Mouse (Mus musculus) embryonic facial prominence, embryonic 12.5 days (tissue): ENCODE data around the gene Gm9964. TPM values are rescaled to one million over a fixed set of nuclear protein-coding genes. Genes with fewer than 3 reads are reported as not detected.
"Not testable (repeated sequence)": the region's sequence is repeated elsewhere in the genome, so short reads cannot be mapped to it uniquely, and the experiment has no call there.

ENCODE experiments used
- ATAC-seq: fragments of 200-750 bp; cut with Nextera tagmentation; 2 replicates; pipeline ENCODE4 v1.8.0; 2017; ENCODE audit not compliant: insufficient number of reproducible peaks, insufficient read depth, low FRiP score, low TSS enrichment
- H3K27ac ChIP-seq: fragments of 300-500 bp; sonication (generic); 2 replicates; pipeline ENCODE4 v1.5.1; 2016; ENCODE audit warnings: mild to moderate bottlenecking
- H3K27me3 ChIP-seq: fragments of 300-500 bp; sonication (generic); 2 replicates; pipeline ENCODE4 v1.6.1; 2016; ENCODE audit warnings: mild to moderate bottlenecking, moderate library complexity
- H3K36me3 ChIP-seq: fragments of 300-500 bp; sonication (generic); 2 replicates; pipeline ENCODE4 v1.6.1; 2016; ENCODE audit warnings: mild to moderate bottlenecking
- H3K4me1 ChIP-seq: fragments of 300-500 bp; sonication (generic); 2 replicates; pipeline ENCODE4 v1.6.1; 2016
- H3K4me2 ChIP-seq: fragments of 300-500 bp; sonication (generic); replicated peaks from 2 replicates; pipeline ENCODE4 v1.6.1; 2016; ENCODE audit warnings: mild to moderate bottlenecking, moderate library complexity
- H3K4me3 ChIP-seq: fragments of 300-500 bp; sonication (generic); 2 replicates; pipeline ENCODE4 v1.5.1; 2016; ENCODE audit warnings: mild to moderate bottlenecking
- H3K9ac ChIP-seq: fragments of 300-500 bp; sonication (generic); 2 replicates; pipeline ENCODE4 v1.6.1; 2016; ENCODE audit warnings: mild to moderate bottlenecking, moderate library complexity
- H3K9me3 ChIP-seq: fragments of 300-500 bp; sonication (generic); 2 replicates; pipeline ENCODE4 v1.6.1; 2016; ENCODE audit warnings: mild to moderate bottlenecking, moderate library complexity
- whole genome bisulfite sequencing: fragments of 180-500 bp; shearing (Covaris S2); methylation state at CpG from one replicate; pipeline ENCODE4 v1.1.7; 2016; 5-methylcytosine and 5-hydroxymethylcytosine counted together
- polyA plus RNA-seq: library from polyadenylated mRNA; unstranded; fragments of >200 nt; fragmentation: Nextera tagmentation; extraction: Ambion mirVana; gene quantifications from 2 replicates; pipeline ENCODE4 v1.2.1, GENCODE M21; 2016

The Gm9964 gene
- polyA plus RNA-seq, 1 experiment from 2014 or later = not detected

- no peak overlapping the region for H3K9ac ChIP-seq
- H3K4me2 ChIP-seq = no peak overlapping the region
- H3K27ac ChIP-seq = peak overlapping the region; percentile 79
- no peak for ATAC-seq
- WGBS = 26% methylated on average over 2 of the region's 2 CpGs
- H3K4me1 ChIP-seq = peaks cover 12% of the 10 kb centered on the region
- H3K9me3 ChIP-seq = peaks cover 3% of the 10 kb centered on the region; the same call in 1 of the 2 replicates
- H3K4me3 ChIP-seq = no peak overlapping the region
- H3K36me3 ChIP-seq = no peaks in the 10 kb centered on the region
- no peaks in the 10 kb centered on the region for H3K27me3 ChIP-seq
These were observed 16.8 kb downstream of the Gm9964 start for GRCm38 (mm10) chr11:79279732-79280405.

- H3K9ac ChIP-seq = no peak overlapping the region
- H3K36me3 ChIP-seq = no peaks in the 10 kb centered on the region
- H3K27ac ChIP-seq = no peak overlapping the region
- H3K27me3 ChIP-seq = no peaks in the 10 kb centered on the region
- ATAC-seq = no peak
- H3K4me2 ChIP-seq = no peak overlapping the region
- no peaks in the 10 kb centered on the region for H3K4me1 ChIP-seq
- no peaks in the 10 kb centered on the region for H3K9me3 ChIP-seq
- no peak overlapping the region for H3K4me3 ChIP-seq
- 79% methylated on average over 4 of the region's 4 CpGs for WGBS
These were observed 22.9 kb downstream of the Gm9964 start for GRCm38 (mm10) chr11:79273757-79274156.

- Histone ChIP-seq H3K9ac (no peak overlapping the region), H3K27me3 (no peaks in the 10 kb centered on the region), H3K27ac (no peak overlapping the region), H3K4me1 (no peaks in the 10 kb centered on the region), H3K9me3 (no peaks in the 10 kb centered on the region), H3K4me3 (no peak overlapping the region), H3K4me2 (no peak overlapping the region), H3K36me3 (no peaks in the 10 kb centered on the region)
- no peak for ATAC-seq
- 62% methylated on average over 4 of the region's 4 CpGs for WGBS
These were observed 23.7 kb downstream of the Gm9964 start for GRCm38 (mm10) chr11:79273039-79273438.

- no peaks in the 10 kb centered on the region for H3K9me3 ChIP-seq
- H3K27me3 ChIP-seq = no peaks in the 10 kb centered on the region
- H3K4me2 ChIP-seq = no peak overlapping the region
- H3K4me3 ChIP-seq = no peak overlapping the region
- no peak overlapping the region for H3K9ac ChIP-seq
- H3K4me1 ChIP-seq = no peaks in the 10 kb centered on the region
- 9% methylated on average over 1 of the region's 1 CpGs for WGBS
- H3K36me3 ChIP-seq = no peaks in the 10 kb centered on the region
- ATAC-seq = no peak
- peak overlapping the region; percentile 48; the same call in 1 of the 2 replicates for H3K27ac ChIP-seq
These were observed 29.5 kb downstream of the Gm9964 start for GRCm38 (mm10) chr11:79267171-79267570.

GRCm38 (mm10) chr11:79264376-79264775, 32.3 kb downstream of the Gm9964 start:
- no peak for ATAC-seq
- no peaks in the 10 kb centered on the region for H3K9me3 ChIP-seq
- no peak overlapping the region for H3K4me3 ChIP-seq
- no peaks in the 10 kb centered on the region for H3K36me3 ChIP-seq
- 46% methylated on average over 3 of the region's 3 CpGs for WGBS
- no peak overlapping the region for H3K27ac ChIP-seq
- H3K4me1 ChIP-seq = no peaks in the 10 kb centered on the region
- H3K4me2 ChIP-seq = no peak overlapping the region
- H3K27me3 ChIP-seq = no peaks in the 10 kb centered on the region
- no peak overlapping the region for H3K9ac ChIP-seq

GRCm38 (mm10) chr11:79260126-79260525, 36.6 kb downstream of the Gm9964 start:
- H3K9ac ChIP-seq, H3K4me3 ChIP-seq, ATAC-seq, H3K9me3 ChIP-seq, H3K27me3 ChIP-seq, H3K27ac ChIP-seq, H3K4me2 ChIP-seq, H3K36me3 ChIP-seq, H3K4me1 ChIP-seq: not testable (repeated sequence)
- WGBS = 84% methylated on average over 4 of the region's 4 CpGs

GRCm38 (mm10) chr11:79258738-79259137, 38.0 kb downstream of the Gm9964 start:
- Histone ChIP-seq H3K4me1 (no peaks in the 10 kb centered on the region), H3K4me3 (no peak overlapping the region), H3K9me3 (no peaks in the 10 kb centered on the region), H3K9ac (no peak overlapping the region), H3K4me2 (no peak overlapping the region), H3K27ac (no peak overlapping the region), H3K36me3 (no peaks in the 10 kb centered on the region), H3K27me3 (no peaks in the 10 kb centered on the region)
- no peak for ATAC-seq
- WGBS = 65% methylated on average over 6 of the region's 6 CpGs

GRCm38 (mm10) chr11:79254391-79255098, 42.2 kb downstream of the Gm9964 start, which contains the start of gene Wsb1:
Gene Wsb1 (minus strand): TSS chr11:79254671.
- Histone ChIP-seq H3K4me2 (peak within 1 kb of the TSS; percentile 87), H3K4me1 (peaks cover 14% of the 10 kb centered on the region), H3K4me3 (peak within 1 kb of the TSS; percentile 94), H3K36me3 (peaks cover 18% of the 10 kb centered on the region), H3K27ac (peak within 1 kb of the TSS; percentile 96), H3K9me3 (no peaks in the 10 kb centered on the region), H3K9ac (peak within 1 kb of the TSS; percentile 85), H3K27me3 (no peaks in the 10 kb centered on the region)
- 2% methylated on average over 50 of the region's 50 CpGs for WGBS
- ATAC-seq = peak; percentile 90

GRCm38 (mm10) chr11:79253542-79254390, 42.9 kb downstream of the Gm9964 start:
- H3K36me3 ChIP-seq = peaks cover 20% of the 10 kb centered on the region
- peak overlapping the region; percentile 96 for H3K27ac ChIP-seq
- H3K9me3 ChIP-seq = no peaks in the 10 kb centered on the region
- peak overlapping the region; percentile 85 for H3K9ac ChIP-seq
- WGBS = 2% methylated on average over 49 of the region's 49 CpGs
- peak overlapping the region; percentile 94 for H3K4me3 ChIP-seq
- peaks cover 14% of the 10 kb centered on the region for H3K4me1 ChIP-seq
- H3K27me3 ChIP-seq = no peaks in the 10 kb centered on the region
- peak overlapping the region; percentile 87 for H3K4me2 ChIP-seq
- ATAC-seq = peak; percentile 38; the same call in 1 of the 2 replicates

- no peaks in the 10 kb centered on the region for H3K27me3 ChIP-seq
- ATAC-seq = no peak
- WGBS = 19% methylated on average over 6 of the region's 6 CpGs
These were observed 43.7 kb downstream of the Gm9964 start for GRCm38 (mm10) chr11:79252881-79253541.

More at GRCm38 (mm10) chr11:79252881-79253541, 43.7 kb downstream of the Gm9964 start:
- Histone ChIP-seq H3K36me3 (peaks cover 23% of the 10 kb centered on the region), H3K4me3 (peak overlapping the region; percentile 94), H3K9me3 (no peaks in the 10 kb centered on the region), H3K27ac (no peak overlapping the region; the same call in 1 of the 2 replicates), H3K9ac (peak overlapping the region; percentile 85), H3K4me1 (peaks cover 14% of the 10 kb centered on the region), H3K4me2 (peak overlapping the region; percentile 87)
